ENCODE assay signal across 8 mouse cellular contexts in genomic region chr5:38580703-38581102, GRCm38 (mm10). TPM values are rescaled to one million over a fixed set of nuclear protein-coding genes. Genes with fewer than 3 reads are reported as not detected.
DNase-seq lines count a peak whose midpoint lies in the region; ATAC-seq lines count a peak whose summit lies in the region.

No protein-coding gene starts in this region.

- no peaks in the 10 kb centered on the region for H3K4me1 ChIP-seq in embryonic facial prominence, embryonic 14.5 days (ENCODE audit: control insufficient read depth, insufficient read depth, low read length)

- 32% methylated on average over 6 of the region's 6 CpGs for WGBS in embryonic facial prominence, embryonic 14.5 days

- H3K4me3 ChIP-seq in embryonic facial prominence, embryonic 14.5 days (ENCODE audit: low read depth, low read length) = no peak overlapping the region

- no peaks in the 10 kb centered on the region for H3K27me3 ChIP-seq in embryonic facial prominence, embryonic 14.5 days (replicated peaks; ENCODE audit: control insufficient read depth, insufficient read depth, low read length)

- peak; percentile 34 to 57 for DNase-seq in cerebellum, adult 18-20 months
- no peak for DNase-seq in cerebellum, adult 11-12 months
- peak; percentile 44 for DNase-seq in urinary bladder, postnatal 25 days (ENCODE audit: low spot score)
- no peak for DNase-seq in urinary bladder, adult 2 months (ENCODE audit: low spot score)
- peak; percentile 60 for DNase-seq in embryonic facial prominence, embryonic 14.5 days (ENCODE audit: low spot score)
- DNase-seq in mesoderm, embryonic 11.5 days (ENCODE audit: low read depth, low spot score) = peak; percentile 70
- peak; percentile 14 for DNase-seq in thymus, postnatal 25 days

- H3K4me2 ChIP-seq in embryonic facial prominence, embryonic 14.5 days (ENCODE audit: low read depth, low read length) = no peak overlapping the region

- peak; percentile 79 for ATAC-seq in embryonic facial prominence, embryonic 14.5 days (ENCODE audit: low read depth)
- peak; percentile 81 for ATAC-seq in inflammation-experienced regulatory T-cells, adult 6 months

- H3K36me3 ChIP-seq in embryonic facial prominence, embryonic 14.5 days (ENCODE audit: control insufficient read depth, insufficient read depth, low read length) = no peaks in the 10 kb centered on the region

- no peak overlapping the region for H3K27ac ChIP-seq in embryonic facial prominence, embryonic 14.5 days (replicated peaks; ENCODE audit: low read depth, low read length)

- H3K9me3 ChIP-seq in embryonic facial prominence, embryonic 14.5 days (ENCODE audit: control insufficient read depth, low read length) = no peaks in the 10 kb centered on the region

- no peak overlapping the region for H3K9ac ChIP-seq in embryonic facial prominence, embryonic 14.5 days (ENCODE audit: low read depth, low read length)

RNA-seq across cellular contexts. Expression of gene Wdr1, which starts 17.7 kb away (rescaled TPM):
- 279 and 284 TPM in 2 replicates for polyA plus RNA-seq in urinary bladder, adult 2 months (2012; rRNA removed)
- 241 and 247 TPM in 2 replicates for polyA plus RNA-seq in embryonic facial prominence, embryonic 14.5 days (2014; fragmentation: Nextera tagmentation; extraction: Ambion mirVana)
- 100 to 1,000 TPM; 339 to 508 (median 369) TPM for polyA plus RNA-seq in inflammation-experienced regulatory T-cells, adult 6 months (2017; shearing (Covaris generic))

Comparison
In these comparisons a context has a peak if more than half of its experiments do, and no peak if none do; other contexts are left out.
1. DNase-seq: peak in cerebellum, adult 18-20 months (2 of 2), urinary bladder, postnatal 25 days (single experiment), embryonic facial prominence, embryonic 14.5 days (single experiment), mesoderm, embryonic 11.5 days (single experiment) and thymus, postnatal 25 days (single experiment); none in cerebellum, adult 11-12 months (single experiment) and urinary bladder, adult 2 months (single experiment).